Mouse (Mus musculus): ENCODE results near the gene Gm21093. TPM values are rescaled to one million over a fixed set of nuclear protein-coding genes. Genes with fewer than 3 reads are reported as not detected.
"Not testable (repeated sequence)": the region's sequence is repeated elsewhere in the genome, so short reads cannot be mapped to it uniquely, and the experiment has no call there.

The Gm21093 gene
- total RNA-seq (2021): 1 to 10 TPM; 2.2 to 2.7 TPM
- long read RNA-seq, experiment 1, partial matches to known transcripts: 0 of 2 reads
- long read RNA-seq, experiment 1, other reads (novel, unspliced or antisense): 2 of 2 reads
- long read RNA-seq, experiment 2, partial matches to known transcripts: 0 of 2 reads
- long read RNA-seq, experiment 2, other reads (novel, unspliced or antisense): 2 of 2 reads

- H3K27ac ChIP-seq; H3K4me3 ChIP-seq; DNase-seq (ENCODE audit: low spot score in 2 of 2): not testable (repeated sequence)
Measured at GRCm38 (mm10) chr4:42034626-42035025, at the start of gene Gm21093. Gene Gm21093 (minus strand): TSS chr4:42034726.

Other genes with a start within 250 kb of the Gm21093 start
- not detected for gene Gm21541, start 131.1 kb downstream of the Gm21093 start, total RNA-seq (2021)
- gene Gm20878, start 93.2 kb downstream of the Gm21093 start, total RNA-seq (2021): 10 to 100 TPM; 19.2 to 19.4 TPM
- gene Fam205a4, start 68.7 kb downstream of the Gm21093 start, total RNA-seq (2021): 1 to 10 TPM; 1.5 to 1.9 TPM
- gene Gm3893, start 56.5 kb upstream of the Gm21093 start, total RNA-seq (2021): not detected
- 10 to 100 TPM in 1 of 2 experiments, 1 to 10 TPM in 1; 1.6 to 16.4 TPM for gene Gm13304, start 80.1 kb upstream of the Gm21093 start, total RNA-seq (2021)
- 10 to 100 TPM; 10.1 to 13.1 TPM for gene Gm13306, start 118.7 kb upstream of the Gm21093 start, total RNA-seq (2021)
- 1 to 10 TPM in 1 of 2 experiments, under 1 TPM in 1; 0.82 to 1.6 TPM for gene Gm13305, start 133.9 kb upstream of the Gm21093 start, total RNA-seq (2021)
- 10 to 100 TPM in 1 of 2 experiments, 1 to 10 TPM in 1; 9.8 to 10.2 TPM for gene Gm10600, start 205.9 kb upstream of the Gm21093 start, total RNA-seq (2021)
- gene Ccl21b, start 221.0 kb upstream of the Gm21093 start, total RNA-seq (2021): not detected

Measured in layer of hippocampus, adult 2 months (tissue).